Mouse (Mus musculus) erythroid progenitor cell, adult 5-6 weeks (primary cell): ENCODE measurements around the gene Myef2. TPM values are rescaled to one million over a fixed set of nuclear protein-coding genes. Genes with fewer than 3 reads are reported as not detected.

ENCODE experiments used
- ATAC-seq: replicated peaks from 2 replicates; pipeline ENCODE4 v1.8.0; 2016; ENCODE audit warnings: moderate number of reproducible peaks, mild to moderate bottlenecking, moderate TSS enrichment, inconsistent platforms; ENCODE audit not compliant: poor library complexity, low FRiP score, severe bottlenecking
- total RNA-seq, 2 experiments: library from RNA; stranded (forward) in 1 of 2; stranded (reverse) in 1 of 2; fragments of 150-400 nt in 1 of 2; fragments of 186-747, 209-891 nt in 1 of 2; gene quantifications; 2 replicates each; pipeline versions ENCODE4 v1.2.3 to v1.2.4; 2015 to 2017; ENCODE audit warnings: low replicate concordance in 2 of 2

Gene Myef2
- total RNA-seq, 2 experiments from 2014 or later = 129 to 185 TPM

DNA sequence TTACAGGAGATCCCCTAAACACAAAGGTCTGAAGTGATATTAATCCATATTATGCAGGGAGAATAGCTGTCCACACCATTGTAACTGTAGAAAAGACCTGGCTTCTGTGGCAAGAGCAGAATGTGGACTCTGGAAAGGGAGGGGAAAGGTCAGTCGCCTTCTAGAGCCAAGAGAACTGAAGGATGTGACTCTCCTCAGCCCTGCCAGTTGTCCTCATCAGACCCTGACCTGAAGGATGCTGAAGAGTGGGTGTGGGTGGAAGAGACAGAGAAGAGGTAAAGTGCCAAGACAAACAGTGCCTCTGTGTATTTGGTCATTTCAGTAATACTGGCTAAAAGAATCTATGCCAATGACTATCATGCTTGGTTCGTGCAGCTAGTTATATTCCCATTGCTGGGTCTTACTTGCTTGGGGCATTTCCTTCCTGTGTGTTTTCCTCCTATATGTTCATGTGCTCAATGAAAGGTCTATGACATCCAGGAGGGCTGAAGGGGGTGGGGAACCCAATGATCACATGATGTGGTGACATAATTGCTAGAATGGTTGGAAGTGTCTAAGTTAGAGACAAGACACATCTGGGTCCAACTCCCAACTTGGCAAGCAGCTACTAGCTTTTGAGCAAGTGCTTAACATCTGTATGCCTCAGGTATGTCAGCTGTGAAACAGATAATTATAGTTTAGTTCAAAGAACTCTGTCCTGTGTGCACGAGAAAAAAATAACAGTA, 50.2 kb downstream of the Myef2 start:
- no peak for ATAC-seq

GRCm38 (mm10) chr2:125068696-125069095, 54.8 kb downstream of the Myef2 start:
- no peak for ATAC-seq

GRCm38 (mm10) chr2:125067894-125068293, 55.6 kb downstream of the Myef2 start, which contains the start of gene Slc24a5:
TSS of gene Slc24a5 (plus strand) at chr2:125068124.
- no peak for ATAC-seq

GRCm38 (mm10) chr2:125067373-125067772, 56.1 kb downstream of the Myef2 start:
- no peak for ATAC-seq

DNA sequence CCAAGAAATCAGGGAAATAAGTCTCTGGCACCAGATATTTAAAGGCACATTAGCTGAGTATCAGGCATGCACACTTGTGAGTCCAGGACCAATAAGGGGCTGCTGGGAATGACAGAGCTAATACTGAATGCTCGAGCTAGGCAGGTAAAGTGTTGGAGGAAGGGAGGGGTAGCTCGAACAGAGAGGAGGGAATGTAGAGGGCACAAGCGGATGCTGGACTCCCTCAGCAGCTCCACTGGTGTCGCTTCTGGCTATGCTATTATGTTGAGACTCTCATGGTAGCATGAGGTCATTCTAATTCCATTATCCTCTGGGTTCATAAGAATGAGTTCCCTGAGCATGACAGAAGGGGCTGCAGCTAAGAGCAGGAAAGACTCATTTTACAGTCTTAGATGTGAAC, 60.5 kb downstream of the Myef2 start:
- no peak for ATAC-seq

- ATAC-seq = no peak
Observed at GRCm38 (mm10) chr2:125061451-125061850, 62.0 kb downstream of the Myef2 start.

GRCm38 (mm10) chr2:125057250-125057815, 66.1 kb downstream of the Myef2 start:
- no peak for ATAC-seq

DNA sequence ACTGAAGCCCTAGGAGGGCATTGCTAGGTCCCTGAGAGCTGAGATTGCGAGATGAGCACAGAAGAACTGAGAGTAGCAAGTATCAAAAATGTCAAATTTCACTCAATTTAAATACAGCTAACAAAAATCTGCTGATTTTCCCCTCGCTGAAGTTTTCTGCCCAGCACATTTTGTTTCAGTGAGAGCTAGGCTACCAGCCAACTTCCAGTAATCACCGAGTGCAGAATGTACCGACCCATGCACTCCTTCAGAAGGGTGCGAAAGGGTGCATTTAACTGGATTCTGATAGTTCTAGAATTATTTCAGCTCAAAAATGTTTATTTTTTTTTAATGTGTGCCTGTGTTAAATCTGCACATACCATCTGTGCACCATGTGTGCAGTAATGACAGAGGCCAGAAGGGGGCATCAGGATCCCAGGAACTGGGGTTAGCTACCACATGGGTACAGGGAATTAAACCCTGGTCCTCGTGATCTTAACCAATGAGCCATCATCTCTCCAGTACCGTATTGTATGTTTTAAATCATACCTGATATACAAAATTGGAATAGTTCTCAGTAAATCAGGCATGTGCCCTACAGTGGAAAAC, 68.1 kb downstream of the Myef2 start:
- ATAC-seq = no peak

Other genes with a start within 250 kb of the Myef2 start
- not detected in 2 replicates for gene Slc24a5, start 55.5 kb downstream of the Myef2 start, total RNA-seq (2015; ENCODE audit: low replicate concordance)
- gene Slc24a5, start 55.5 kb downstream of the Myef2 start, total RNA-seq (2017; ENCODE audit: low replicate concordance) = 0.53 and 6.8 TPM in 2 replicates
- not detected in 2 replicates for gene Ctxn2, start 13.0 kb upstream of the Myef2 start, total RNA-seq (2015; ENCODE audit: low replicate concordance)
- not detected in 2 replicates for gene Ctxn2, start 13.0 kb upstream of the Myef2 start, total RNA-seq (2017; ENCODE audit: low replicate concordance)
- gene Slc12a1, start 28.8 kb upstream of the Myef2 start, total RNA-seq (2015; ENCODE audit: low replicate concordance) = not detected in 2 replicates
- gene Slc12a1, start 28.8 kb upstream of the Myef2 start, total RNA-seq (2017; ENCODE audit: low replicate concordance) = not detected in 2 replicates
- gene Dut, start 123.5 kb upstream of the Myef2 start, total RNA-seq (2015; ENCODE audit: low replicate concordance) = 69.6 and 79.3 TPM in 2 replicates
- 80.2 and 93.8 TPM in 2 replicates for gene Dut, start 123.5 kb upstream of the Myef2 start, total RNA-seq (2017; ENCODE audit: low replicate concordance)